Mouse (Mus musculus) urinary bladder, adult 18-20 months (tissue): ENCODE data around the gene Ppp1r21.

Experiments used
- DNase-seq, 2 experiments: peaks; one replicate each; pipeline ENCODE4 v3.0.0; 2022; ENCODE audit warnings: low spot score in 2 of 2, mixed read lengths in 2 of 2

Gene Ppp1r21

GRCm38 (mm10) chr17:88529519-88530235, at the start of gene Ppp1r21:
TSS of gene Ppp1r21 (plus strand) at chr17:88530118.
- DNase-seq = peak; percentile 93 to 95

GRCm38 (mm10) chr17:88480369-88480768, 49.5 kb upstream of the Ppp1r21 start:
- no peak for DNase-seq

GRCm38 (mm10) chr17:88481062-88481461, 48.9 kb upstream of the Ppp1r21 start:
- no peak for DNase-seq

- DNase-seq = no peak
These were observed 48.3 kb upstream of the Ppp1r21 start for GRCm38 (mm10) chr17:88481587-88481986.

GRCm38 (mm10) chr17:88484539-88484938, 45.4 kb upstream of the Ppp1r21 start:
- no peak for DNase-seq

- no peak for DNase-seq
These were observed 45.0 kb upstream of the Ppp1r21 start for GRCm38 (mm10) chr17:88484951-88485350.

GRCm38 (mm10) chr17:88490546-88490945, 39.4 kb upstream of the Ppp1r21 start:
- DNase-seq = no peak

GRCm38 (mm10) chr17:88491366-88492106, 38.4 kb upstream of the Ppp1r21 start:
- no peak for DNase-seq

GRCm38 (mm10) chr17:88492107-88492460, 37.8 kb upstream of the Ppp1r21 start:
- DNase-seq = no peak

GRCm38 (mm10) chr17:88493551-88493950, 36.4 kb upstream of the Ppp1r21 start:
- no peak for DNase-seq

- no peak for DNase-seq
These were observed 35.7 kb upstream of the Ppp1r21 start for GRCm38 (mm10) chr17:88494121-88494771.

- no peak for DNase-seq
These were observed 35.2 kb upstream of the Ppp1r21 start for GRCm38 (mm10) chr17:88494772-88495132.

GRCm38 (mm10) chr17:88498090-88498682, 31.7 kb upstream of the Ppp1r21 start:
- DNase-seq = no peak

- no peak for DNase-seq
These were observed 25.9 kb upstream of the Ppp1r21 start for GRCm38 (mm10) chr17:88504056-88504455.

GRCm38 (mm10) chr17:88505275-88505723, 24.6 kb upstream of the Ppp1r21 start:
- DNase-seq = no peak

GRCm38 (mm10) chr17:88505941-88506340, 24.0 kb upstream of the Ppp1r21 start:
- no peak for DNase-seq

GRCm38 (mm10) chr17:88507376-88507775, 22.5 kb upstream of the Ppp1r21 start:
- no peak for DNase-seq

GRCm38 (mm10) chr17:88508846-88509508, 20.9 kb upstream of the Ppp1r21 start:
- DNase-seq = peak; percentile 80 to 86

- no peak for DNase-seq
These were observed 19.9 kb upstream of the Ppp1r21 start for GRCm38 (mm10) chr17:88509999-88510398.

- DNase-seq = peak; percentile 80 to 84
These were observed 18.8 kb upstream of the Ppp1r21 start for GRCm38 (mm10) chr17:88511095-88511551.

GRCm38 (mm10) chr17:88516477-88516876, 13.4 kb upstream of the Ppp1r21 start:
- no peak for DNase-seq

GRCm38 (mm10) chr17:88527781-88528180, 2.1 kb upstream of the Ppp1r21 start:
- DNase-seq = no peak
